ENCODE assay signal across 26 mouse cellular contexts in genomic region chr9:59246456-59247029, GRCm38 (mm10). TPM values are rescaled to one million over a fixed set of nuclear protein-coding genes. Genes with fewer than 3 reads are reported as not detected.
A peak's percentile ranks its signal among the peaks of the same experiment; 100 is the strongest.
DNase-seq lines count a peak whose midpoint lies in the region; ATAC-seq lines count a peak whose summit lies in the region.
"Had no signal": no experiment of that assay in that cellular context is flagged by ENCODE, and none has a peak within 500 bp of the region (broad histone marks: within the 10 kb centered on the region; RNA-seq: fewer than 3 reads in every experiment).

No protein-coding gene starts in this region.

- ATAC-seq in limb, embryonic 12.5 days (ENCODE audit: insufficient number of reproducible peaks, insufficient read depth, low FRiP score, low TSS enrichment, low read depth) = peak; percentile 68; the same call in 1 of the 2 replicates
- peak; percentile 42 for ATAC-seq in stomach, embryonic 16.5 days (ENCODE audit: insufficient read depth, low FRiP score)
- ATAC-seq: activated CD4-positive, CD25-positive, alpha-beta regulatory T cell, adult 4 months; liver, embryonic 12.5 days had no signal

- peak overlapping the region; percentile 10; the same call in 1 of the 2 replicates for H3K4me2 ChIP-seq in limb, embryonic 12.5 days
- no peak overlapping the region for H3K4me2 ChIP-seq in stomach, embryonic 16.5 days (ENCODE audit: low read depth, low read length)
- H3K4me2 ChIP-seq: forebrain, embryonic 12.5 days; heart, embryonic 15.5 days; hindbrain, embryonic 14.5 days; kidney, embryonic 15.5 days; liver, embryonic 12.5 days; midbrain, embryonic 12.5 days; neural tube, embryonic 12.5 days had no signal

- H3K4me1 ChIP-seq in limb, embryonic 12.5 days (replicated peaks) = peaks cover 21% of the 10 kb centered on the region
- H3K4me1 ChIP-seq in stomach, embryonic 16.5 days (ENCODE audit: control insufficient read depth, insufficient read depth, low read length) = peaks cover 11% of the 10 kb centered on the region; the same call in 1 of the 2 replicates
- H3K4me1 ChIP-seq: heart, embryonic 15.5 days had no signal

- no peak overlapping the region for H3K4me3 ChIP-seq in limb, embryonic 12.5 days (replicated peaks)
- no peak overlapping the region for H3K4me3 ChIP-seq in stomach, embryonic 16.5 days (replicated peaks; ENCODE audit: low read length)
- H3K4me3 ChIP-seq: erythroblast, embryonic 14.5 days; forebrain, embryonic 12.5 days; heart, embryonic 15.5 days; kidney, embryonic 15.5 days; liver, embryonic 12.5 days; midbrain, embryonic 12.5 days; neural tube, embryonic 12.5 days had no signal

- 24% methylated on average over 6 of the region's 6 CpGs for WGBS in limb, embryonic 12.5 days
- WGBS in stomach, embryonic 16.5 days = 36% methylated on average over 6 of the region's 6 CpGs

- 0 out of 2 replicates have a peak, but pooled peaks cover 5% of the 10 kb centered on the region for H3K9me3 ChIP-seq in limb, embryonic 12.5 days
- no peaks in the 10 kb centered on the region for H3K9me3 ChIP-seq in stomach, embryonic 16.5 days (replicated peaks; ENCODE audit: control insufficient read depth, low read length)
- H3K9me3 ChIP-seq: forebrain, embryonic 12.5 days; heart, embryonic 15.5 days; kidney, embryonic 15.5 days; liver, embryonic 12.5 days; midbrain, embryonic 12.5 days; neural tube, embryonic 12.5 days had no signal

- H3K36me3 ChIP-seq in limb, embryonic 12.5 days = no peaks in the 10 kb centered on the region
- no peaks in the 10 kb centered on the region for H3K36me3 ChIP-seq in stomach, embryonic 16.5 days (ENCODE audit: control insufficient read depth, insufficient read depth, low read length)
- H3K36me3 ChIP-seq: forebrain, embryonic 12.5 days; heart, embryonic 15.5 days; kidney, embryonic 15.5 days; liver, embryonic 12.5 days; midbrain, embryonic 12.5 days; neural tube, embryonic 12.5 days had no signal

- peak overlapping the region; percentile 73; the same call in 1 of the 2 replicates for H3K27ac ChIP-seq in limb, embryonic 12.5 days
- no peak overlapping the region for H3K27ac ChIP-seq in stomach, embryonic 16.5 days (ENCODE audit: low read length)
- H3K27ac ChIP-seq: forebrain, embryonic 12.5 days; heart, embryonic 15.5 days; hindbrain, embryonic 14.5 days; kidney, embryonic 15.5 days; liver, embryonic 12.5 days; midbrain, embryonic 12.5 days; neural tube, embryonic 12.5 days had no signal

- no peak overlapping the region for H3K9ac ChIP-seq in limb, embryonic 12.5 days (replicated peaks)
- H3K9ac ChIP-seq in stomach, embryonic 16.5 days (ENCODE audit: low read length) = no peak overlapping the region
- H3K9ac ChIP-seq: forebrain, embryonic 12.5 days; heart, embryonic 15.5 days; hindbrain, embryonic 14.5 days; kidney, embryonic 15.5 days; liver, embryonic 12.5 days; midbrain, embryonic 12.5 days; neural tube, embryonic 12.5 days had no signal

- peak; percentile 35 for DNase-seq in embryo, embryonic 11 days
- DNase-seq in embryo, embryonic 10.5 days (ENCODE audit: low spot score) = no peak
- DNase-seq in gastrocnemius, adult 8-10 months (ENCODE audit: low spot score in 2 of 2) = peak; percentile 61 to 77
- DNase-seq in ovary, postnatal 10 days (ENCODE audit: low spot score) = no peak
- no peak for DNase-seq in cerebellum, postnatal 36 days
- DNase-seq in liver = no peak
- DNase-seq: adrenal gland, adult 8-10 months; cerebellum, adult 2 months; cerebellum, postnatal 25 days; heart, postnatal 36 days; kidney, postnatal 36 days; lung, adult 18-20 months; lung, postnatal 10 days; retina, postnatal 1 day; thymus, adult 18-20 months had no signal

- no peaks in the 10 kb centered on the region for H3K27me3 ChIP-seq in limb, embryonic 12.5 days
- no peaks in the 10 kb centered on the region for H3K27me3 ChIP-seq in stomach, embryonic 16.5 days (ENCODE audit: control insufficient read depth, insufficient read depth, low read length)
- H3K27me3 ChIP-seq: forebrain, embryonic 12.5 days; heart, embryonic 15.5 days; kidney, embryonic 15.5 days; liver, embryonic 12.5 days; midbrain, embryonic 12.5 days; neural tube, embryonic 12.5 days had no signal

RNA-seq across cellular contexts. Expression of gene Adpgk, which starts 44.8 kb away (rescaled TPM):
- 1 to 10 TPM; 6.1 to 7.6 (median 7.3) TPM for total RNA-seq in gastrocnemius, adult 8-10 months (2022)
- polyA plus RNA-seq in limb, embryonic 12.5 days (2016; fragmentation: Nextera tagmentation; extraction: Ambion mirVana) = 47.4 and 49.5 TPM in 2 replicates
- polyA plus RNA-seq in stomach, embryonic 16.5 days (2015; fragmentation: Nextera tagmentation; extraction: Ambion mirVana) = 25.0 and 29.7 TPM in 2 replicates

Comparison
In these comparisons a context has a peak if more than half of its experiments do, and no peak if none do; other contexts are left out.
1. DNase-seq: peak in embryo, embryonic 11 days (single experiment) and gastrocnemius, adult 8-10 months (2 of 2); none in embryo, embryonic 10.5 days (single experiment), ovary, postnatal 10 days (single experiment), cerebellum, postnatal 36 days (0 of 2) and liver (single experiment).